Mouse (Mus musculus) kidney, adult 18-20 months (tissue): ENCODE data around the gene Mylip.

Source experiments
- DNase-seq: peaks from one replicate; pipeline ENCODE4 v3.0.0; 2021

The Mylip gene

DNA sequence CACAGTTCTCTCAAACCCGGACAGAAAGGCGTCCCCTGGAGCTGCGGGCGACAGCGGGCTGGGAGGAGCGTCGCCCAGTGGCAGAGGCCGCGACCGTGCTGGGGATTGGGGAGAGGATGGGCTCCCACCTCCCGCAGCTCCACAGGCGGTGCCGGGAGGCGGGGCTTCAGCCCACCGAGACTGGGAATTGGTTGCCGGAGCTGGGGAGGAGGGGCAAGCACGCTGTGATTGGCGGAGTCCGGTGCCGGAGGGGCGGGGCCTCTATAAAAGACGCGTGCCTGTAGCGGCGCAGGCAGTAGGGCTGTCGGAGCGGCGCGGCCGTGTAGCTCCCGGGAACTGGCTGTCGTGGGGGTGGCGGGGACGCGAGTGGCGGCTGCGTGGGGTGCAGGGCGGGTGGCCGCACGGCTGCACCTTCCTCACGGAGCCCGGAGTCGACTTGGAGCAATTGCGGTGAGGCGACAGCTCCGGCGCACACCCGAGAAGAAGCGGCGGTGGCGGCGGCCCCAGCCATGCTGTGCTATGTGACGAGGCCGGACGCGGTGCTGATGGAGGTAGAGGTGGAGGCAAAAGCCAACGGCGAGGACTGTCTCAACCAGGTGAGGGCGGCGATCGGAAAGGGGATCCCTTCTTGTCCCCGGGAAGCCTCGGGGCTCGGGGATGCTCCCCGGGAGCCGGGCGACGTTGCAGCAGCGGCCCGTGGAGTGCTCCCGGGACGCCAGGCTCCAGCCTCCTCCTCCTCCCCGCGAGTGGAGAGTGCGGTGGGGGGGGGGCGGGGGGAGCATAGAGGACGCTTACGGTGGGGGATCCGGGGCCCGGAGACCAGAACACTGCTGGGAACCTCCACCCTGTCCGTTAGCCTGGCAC, at the start of gene Mylip:
Gene Mylip, plus strand, starts transcription at position 295 of the 864 bp plus-strand sequence.
- DNase-seq: peak; percentile 98

DNA sequence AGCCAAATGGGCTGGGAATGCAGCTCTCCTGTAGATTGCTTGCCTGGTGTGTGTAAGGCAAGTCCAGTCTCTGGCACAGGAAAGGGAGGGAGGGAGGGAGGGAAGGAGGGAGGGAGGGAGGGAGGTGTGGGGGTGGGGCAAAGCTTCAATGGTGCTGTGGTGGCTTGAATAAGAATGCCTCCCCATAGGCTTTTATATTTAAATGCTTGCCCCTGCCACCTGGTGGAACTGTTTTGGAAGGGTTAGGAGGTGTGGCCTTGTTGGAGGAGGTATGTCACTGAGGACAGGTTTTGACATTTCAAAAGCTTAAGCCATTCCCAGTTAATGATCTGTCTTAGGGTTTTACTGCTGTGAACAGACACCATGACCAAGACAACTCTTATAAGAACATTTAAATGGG, 47.6 kb upstream of the Mylip start:
- DNase-seq: no peak

DNA sequence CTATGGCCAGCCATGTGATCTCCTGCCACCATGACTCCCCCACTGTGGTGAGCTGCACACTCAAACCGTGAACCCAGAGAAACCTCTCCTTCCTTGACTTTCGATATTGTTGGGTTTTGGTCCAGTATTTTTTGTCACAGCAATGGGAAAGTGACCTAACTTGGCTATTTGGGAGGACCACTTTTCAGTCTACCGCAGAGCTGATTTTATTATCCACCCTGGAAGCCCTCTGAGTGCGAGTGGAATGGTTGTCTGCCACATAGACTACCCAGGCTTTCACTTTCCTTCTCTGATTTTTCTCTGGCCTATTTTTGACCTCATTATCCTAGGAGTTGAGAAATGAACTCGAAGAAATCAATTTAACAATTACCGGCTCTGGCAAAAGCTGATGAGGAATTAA, 46.0 kb upstream of the Mylip start:
- no peak for DNase-seq

DNA sequence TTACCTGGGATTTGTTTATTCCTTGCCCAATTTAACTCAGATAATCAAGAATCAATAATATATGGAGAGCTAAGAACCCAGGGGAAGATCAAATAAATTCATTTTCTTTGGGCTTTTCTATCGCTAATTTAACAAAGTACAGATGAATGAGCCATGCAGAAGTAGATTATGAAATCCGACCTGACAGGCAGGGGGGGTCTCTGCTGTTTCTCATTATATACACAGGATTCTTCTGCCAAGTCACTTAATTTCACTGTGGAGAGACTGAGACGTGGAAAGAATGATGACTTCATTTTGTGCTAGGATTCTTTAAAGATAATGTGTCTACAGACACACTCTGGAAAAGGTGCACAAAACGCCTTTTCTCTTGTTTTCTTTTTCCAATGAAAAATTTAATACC, 45.6 kb upstream of the Mylip start:
- no peak for DNase-seq

DNA sequence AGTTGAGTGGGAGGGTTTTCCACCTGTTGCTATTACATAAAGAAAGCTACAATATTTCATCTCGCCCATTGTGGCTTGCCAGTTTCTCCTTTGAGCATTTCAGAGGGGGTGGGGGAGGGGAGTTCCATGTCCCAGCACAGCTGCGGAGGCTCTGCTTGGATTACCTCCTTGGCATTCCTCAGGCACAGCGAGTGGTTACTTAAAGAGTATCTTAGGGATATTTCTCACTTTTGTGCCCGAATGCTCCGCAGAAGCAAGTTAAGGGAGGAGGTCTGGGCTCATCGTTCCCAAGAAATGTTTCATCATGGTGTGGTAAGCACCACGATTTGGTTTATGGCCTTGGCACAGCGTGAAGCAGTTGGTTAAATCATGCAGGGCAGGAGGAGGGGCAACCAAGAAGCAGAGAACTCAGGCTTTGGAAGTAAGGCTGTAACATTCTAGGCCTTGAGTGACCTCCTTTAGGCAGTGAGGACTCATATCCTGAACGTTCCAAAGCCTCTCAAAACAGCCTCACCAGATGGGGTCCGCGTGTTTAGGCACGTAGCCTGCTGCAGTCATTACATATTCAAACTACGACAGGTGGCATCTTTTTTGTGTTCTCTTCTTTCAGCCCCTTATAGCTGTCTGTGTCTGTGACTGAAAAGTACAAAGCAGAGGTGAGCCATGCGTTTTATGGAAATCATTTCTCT, 43.9 kb upstream of the Mylip start:
- peak; percentile 37 for DNase-seq

DNA sequence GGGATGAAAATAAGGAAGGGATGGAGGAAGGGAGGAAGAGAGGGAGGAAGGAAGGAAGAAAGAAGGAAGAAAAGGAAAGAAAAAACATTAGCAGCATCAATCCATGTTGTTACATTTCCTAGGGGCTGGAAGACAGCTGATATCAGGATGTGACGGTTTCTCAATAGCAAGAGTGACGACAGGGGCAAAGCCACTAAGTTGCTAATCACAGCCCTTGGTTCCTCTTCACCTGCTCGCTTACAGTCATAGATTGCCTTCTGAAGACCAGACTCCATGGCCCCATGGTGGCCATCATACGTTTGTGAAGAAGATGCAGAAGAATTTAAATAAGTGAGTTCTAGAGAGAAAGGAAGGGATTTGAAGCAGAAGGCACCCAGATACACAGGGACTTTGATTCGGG, 38.1 kb upstream of the Mylip start:
- DNase-seq: no peak

DNA sequence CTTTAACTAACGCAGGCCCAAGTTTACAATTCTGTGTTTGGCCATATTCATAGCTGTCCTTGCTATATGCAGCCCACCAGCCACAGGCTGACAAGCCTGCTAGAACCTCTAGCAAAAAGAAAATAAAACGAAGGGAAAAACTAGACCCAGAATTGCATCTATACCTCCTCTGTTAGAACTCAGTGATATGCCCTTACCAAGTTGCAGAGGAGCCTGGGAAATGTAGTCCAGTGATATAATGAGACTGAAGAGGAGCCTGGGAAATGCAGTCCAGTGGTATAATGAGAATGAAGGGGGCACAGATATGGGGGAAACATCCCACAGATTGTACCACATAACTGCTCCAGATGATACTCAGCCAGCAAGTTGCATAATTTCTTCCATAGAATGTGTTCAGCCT, 34.7 kb upstream of the Mylip start:
- no peak for DNase-seq

DNA sequence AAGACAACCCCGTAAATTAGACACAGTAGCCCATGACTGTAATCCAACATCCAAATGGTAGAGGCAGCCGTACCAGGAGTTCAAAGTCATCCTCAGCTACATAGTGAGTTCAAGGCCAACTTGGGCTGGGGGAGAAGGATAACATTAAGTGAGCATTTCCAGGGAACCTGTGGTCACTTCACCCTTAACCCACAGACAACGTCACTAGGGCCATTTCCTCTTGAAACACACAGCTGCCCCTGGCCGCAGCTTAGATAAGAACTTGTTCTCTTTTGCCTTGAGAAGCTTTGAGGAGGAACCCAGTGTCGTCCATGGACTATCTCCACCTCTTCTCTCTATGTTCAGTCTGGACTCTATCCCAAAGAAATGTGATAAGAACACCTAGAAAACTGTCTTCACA, 31.3 kb upstream of the Mylip start:
- no peak for DNase-seq

DNA sequence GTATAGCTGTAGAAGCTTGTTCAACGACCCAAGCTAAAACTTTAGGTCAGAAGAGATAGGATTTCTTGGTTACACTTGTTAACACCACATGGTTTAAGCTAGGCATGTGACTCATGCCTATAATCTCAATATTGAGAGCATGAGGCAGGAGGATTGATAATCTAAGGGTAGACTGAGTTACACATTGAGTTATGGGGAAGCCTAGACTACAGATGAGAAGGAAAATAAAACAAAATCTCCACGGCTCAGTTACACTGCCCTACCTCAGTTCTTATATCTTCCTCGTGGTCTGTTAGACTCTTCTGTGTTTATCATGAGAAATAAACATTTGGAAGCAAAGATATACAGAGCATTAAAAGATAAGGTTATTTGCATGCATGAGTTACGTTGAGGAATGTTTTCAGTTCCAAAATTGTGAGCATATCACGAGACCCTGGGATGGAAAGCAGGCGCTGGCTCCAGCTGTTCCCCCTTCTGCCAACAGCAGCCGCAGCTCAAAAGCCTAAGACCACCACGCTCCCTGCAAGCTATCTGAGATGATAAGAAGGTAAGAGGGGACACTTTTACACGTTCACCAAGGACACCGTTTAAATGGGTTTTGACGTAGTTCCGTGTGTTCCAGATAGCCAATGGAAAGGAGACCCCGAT, 30.7 kb upstream of the Mylip start:
- no peak for DNase-seq

DNA sequence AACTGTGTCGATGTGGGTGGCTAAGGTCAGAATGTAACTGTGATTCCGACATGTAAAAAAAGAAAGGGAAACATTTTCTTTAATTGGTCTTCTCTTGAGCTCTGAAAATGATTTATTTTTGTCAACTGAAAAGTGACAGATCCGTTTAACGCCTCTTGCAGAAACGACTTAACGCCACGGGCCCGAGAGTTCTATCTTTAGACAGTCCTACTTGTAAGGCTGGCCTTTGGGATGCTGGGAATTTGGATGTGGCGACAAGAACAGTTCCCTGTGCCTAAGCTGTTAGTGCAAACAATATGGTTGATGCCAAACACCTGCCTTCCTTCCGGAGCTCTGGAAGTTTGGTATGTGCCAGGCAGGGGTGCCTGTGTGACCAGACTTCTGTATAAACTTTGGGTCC, 23.8 kb upstream of the Mylip start:
- no peak for DNase-seq

DNA sequence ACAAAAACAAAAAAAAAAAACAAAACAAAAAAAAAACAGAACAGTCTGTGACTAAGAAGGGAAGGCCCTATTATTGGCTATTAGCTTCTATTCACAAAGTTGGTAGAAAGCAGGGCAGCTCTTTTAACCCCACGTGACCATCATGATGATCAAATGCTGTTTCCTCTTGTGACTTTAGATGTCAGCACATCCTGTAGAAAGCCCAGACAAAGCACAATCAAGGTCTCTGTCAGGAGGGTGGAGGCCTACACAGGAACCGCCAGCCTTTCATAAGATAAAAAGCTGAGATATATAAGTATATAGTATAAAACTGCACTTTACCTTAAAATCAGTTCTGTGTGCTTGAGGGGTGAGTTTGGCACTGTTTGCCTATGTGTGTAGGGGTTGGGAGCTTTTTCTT, 17.9 kb upstream of the Mylip start:
- DNase-seq: no peak

DNA sequence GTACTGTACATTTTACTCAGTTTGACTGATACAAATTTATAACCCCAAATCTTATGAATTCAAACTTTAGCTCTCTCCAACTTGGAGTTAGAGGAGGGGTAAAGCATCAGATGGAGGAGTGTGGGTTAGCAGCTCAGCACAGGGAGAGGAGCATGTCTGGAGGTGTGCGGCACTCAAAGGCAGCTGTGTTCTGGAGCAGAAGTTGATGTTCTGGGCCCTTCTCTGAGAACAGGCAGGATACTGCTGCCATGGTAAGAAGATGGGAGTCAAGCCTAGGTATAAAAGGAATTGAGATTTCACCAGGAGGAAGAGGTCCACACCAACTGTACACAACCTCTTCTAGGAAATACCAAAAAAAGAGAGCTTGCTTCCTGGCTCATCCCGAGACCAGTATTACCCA, 17.1 kb upstream of the Mylip start:
- DNase-seq: no peak

DNA sequence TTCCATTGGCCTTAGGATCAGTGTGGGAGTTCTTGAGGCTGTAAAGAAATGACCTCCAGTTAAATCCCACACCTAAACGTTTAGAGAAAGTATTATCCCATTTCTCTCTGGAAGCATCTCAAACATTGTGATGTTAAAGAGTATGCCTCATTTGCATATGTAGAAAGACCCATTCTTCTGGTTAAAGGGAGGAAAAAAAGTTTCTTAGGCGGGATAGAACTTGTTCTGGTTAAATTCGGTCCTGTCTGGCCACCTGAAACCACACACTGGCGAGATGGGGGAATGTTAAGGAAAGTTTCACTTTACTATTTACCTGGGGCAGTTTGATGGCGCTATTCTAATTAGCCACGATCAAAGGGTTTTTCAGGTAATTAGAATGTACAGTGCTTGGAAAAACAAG, 14.7 kb upstream of the Mylip start:
- DNase-seq: no peak

DNA sequence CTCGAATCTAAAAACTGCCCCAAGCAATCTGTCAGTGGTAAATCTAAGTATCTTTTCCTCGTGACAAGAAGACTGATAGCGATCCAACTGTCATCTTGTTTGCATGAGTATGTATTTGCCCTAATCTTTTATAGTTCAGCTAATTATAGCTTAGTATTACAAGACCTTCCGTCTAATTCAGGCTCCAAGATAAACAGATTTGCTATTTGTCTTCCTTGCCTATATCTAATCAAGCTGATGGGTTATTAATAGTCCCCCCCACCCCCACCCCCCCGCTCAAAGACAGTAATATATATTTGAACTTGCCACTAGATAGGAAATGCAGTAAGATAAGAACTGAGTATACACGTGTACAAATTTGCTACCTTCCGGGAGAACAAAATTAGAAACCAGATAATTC, 7.3 kb upstream of the Mylip start:
- no peak for DNase-seq

DNA sequence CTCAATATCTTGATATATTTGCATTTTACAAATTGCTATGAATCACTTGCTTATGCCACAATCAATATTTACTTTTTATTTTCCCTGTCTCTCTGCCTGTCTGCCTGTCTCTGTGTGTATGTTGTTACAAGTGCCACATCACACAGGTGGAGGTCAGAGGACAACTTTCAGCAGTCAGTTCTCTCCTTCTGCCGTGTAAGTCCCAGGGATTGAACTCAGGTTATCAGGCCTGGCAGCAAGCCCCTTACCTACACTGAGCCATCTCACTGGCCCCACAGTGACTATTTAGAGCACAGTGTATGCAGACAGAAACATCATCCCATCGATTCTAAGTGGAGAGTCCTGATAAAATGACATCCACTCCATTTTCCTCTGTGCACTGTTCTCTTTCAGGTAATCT, 4.9 kb upstream of the Mylip start:
- no peak for DNase-seq

DNA sequence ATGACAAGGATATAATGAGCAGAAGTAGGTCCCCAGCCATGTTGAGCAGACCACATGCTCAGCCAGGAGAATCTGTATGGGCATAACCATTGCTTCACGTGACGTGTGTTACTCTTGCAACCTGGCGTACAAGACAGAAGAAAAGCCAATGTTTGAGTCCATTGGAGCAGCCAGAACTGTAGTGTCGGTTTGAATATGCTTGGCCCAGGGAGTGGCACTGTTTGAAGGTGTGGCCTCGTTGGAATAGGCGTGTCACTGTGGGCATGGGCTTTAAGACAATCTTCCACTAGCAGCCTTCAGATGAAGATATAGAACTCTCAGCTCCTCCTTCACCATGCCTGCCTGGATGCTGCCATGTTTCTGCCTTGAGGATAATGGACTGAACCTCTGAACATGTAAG, 4.0 kb upstream of the Mylip start:
- no peak for DNase-seq

DNA sequence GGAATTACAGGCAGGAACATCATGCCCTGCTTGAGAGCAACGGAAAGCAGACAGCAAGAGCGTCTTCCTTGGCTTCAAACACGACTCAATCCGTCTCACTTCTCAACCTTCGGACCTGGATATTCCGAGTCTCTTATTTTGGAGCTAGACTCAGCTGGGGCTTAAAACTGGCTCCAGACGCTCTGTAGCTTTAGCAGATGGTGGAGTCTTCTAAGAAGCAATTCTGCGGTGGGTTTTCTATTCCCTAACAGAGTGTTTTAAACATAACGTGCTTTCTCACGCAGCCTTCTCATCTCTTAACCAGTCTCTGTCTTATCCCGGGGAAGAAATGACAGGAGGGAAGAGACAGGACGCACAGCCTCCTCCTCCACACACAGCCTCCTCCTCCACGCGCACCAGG, 3.3 kb upstream of the Mylip start:
- no peak for DNase-seq

DNA sequence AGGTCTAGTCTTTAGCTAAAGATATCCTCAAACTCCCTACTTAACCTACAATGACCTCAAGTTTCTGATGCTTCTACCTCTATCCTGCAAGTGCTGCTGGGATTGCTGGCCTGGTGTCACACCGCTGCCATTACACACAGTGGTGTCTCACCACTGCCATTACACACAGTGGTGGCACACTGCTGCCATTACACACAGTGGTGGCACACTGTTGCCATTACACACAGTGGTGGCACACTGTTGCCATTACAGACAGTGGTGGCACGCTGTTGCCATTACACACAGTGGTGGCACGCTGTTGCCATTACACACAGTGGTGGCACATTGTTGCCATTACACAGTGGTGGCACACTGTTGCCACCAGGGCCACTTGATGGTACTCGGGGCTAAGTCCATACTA, 2.3 kb upstream of the Mylip start:
- DNase-seq: no peak

DNA sequence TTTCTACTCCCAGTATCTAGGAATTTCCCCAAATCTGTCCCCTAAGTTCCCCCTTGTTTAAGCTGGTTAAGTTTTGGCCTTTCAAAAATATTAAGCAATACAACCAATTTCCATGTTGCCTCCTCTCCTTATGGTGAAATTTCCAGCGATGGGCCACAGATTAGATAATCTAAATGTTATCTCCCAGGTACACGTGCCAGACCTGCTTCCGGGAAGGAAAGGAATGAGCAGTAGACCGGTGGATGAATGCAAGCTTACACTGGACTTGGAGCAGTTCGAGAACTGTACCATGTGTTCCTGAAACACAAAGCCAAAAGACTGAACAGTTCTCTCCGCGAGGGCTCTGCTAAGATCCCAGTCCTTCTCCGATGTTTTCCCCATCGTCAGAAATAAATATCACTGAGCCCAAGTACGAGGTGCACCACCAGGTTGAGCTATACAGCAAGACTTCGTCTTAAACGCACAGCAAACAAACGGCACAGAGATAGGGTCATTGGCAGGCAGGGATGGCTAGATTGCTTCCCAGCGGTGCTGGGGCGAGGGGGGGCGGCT, 1.2 kb upstream of the Mylip start:
- DNase-seq: no peak

DNA sequence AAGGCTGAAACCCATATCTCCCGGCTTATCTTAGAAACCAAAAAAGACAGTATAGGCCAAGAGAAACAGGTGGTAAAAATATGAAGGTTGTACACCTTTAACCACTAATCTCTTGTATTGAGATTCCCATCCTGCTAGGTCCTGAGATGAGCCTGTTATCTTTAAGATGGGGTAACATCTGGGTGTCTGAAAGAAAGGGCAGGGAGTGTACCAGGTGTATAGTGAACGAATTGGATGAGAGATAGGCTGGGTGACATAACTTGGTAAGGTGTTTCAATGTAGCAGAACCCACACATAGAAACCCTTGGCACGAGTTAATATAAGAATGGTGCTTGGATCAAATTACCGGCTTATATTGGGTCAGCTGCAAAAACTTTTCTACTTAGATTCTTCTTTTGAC, 653 bp upstream of the Mylip start:
- DNase-seq: no peak

DNA sequence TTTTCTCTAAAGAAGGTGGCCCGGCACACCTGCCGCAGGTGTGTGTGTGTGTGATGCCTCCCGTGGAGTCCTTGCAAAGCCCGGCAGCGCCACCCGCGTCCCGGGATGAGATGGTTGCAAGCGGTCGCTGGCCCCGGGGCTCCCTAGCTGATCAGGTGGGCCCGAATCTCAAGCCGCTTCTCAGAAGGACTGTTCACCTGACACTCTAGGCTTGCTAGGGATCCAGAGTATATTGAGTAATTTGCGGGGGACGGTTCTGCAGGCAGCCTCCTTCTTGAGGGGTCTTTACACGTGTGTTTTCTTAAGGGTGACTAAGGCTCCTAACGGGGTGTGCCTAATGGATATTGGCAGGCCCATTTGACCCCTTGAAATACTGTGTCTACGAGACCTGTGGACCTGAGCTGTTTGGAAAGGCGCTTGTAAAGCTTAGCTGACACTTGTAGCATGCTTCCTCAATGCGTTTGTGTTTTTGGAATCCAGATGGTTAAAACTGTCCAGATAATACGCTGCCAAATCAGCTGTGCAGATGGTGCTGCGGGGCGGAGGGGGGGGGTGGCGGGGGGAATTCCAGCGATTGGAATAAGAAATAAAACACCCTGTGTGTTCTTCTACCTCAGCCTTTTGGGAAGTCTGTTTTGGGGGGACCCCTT, 895 bp downstream of the Mylip start:
- DNase-seq: peak; percentile 72

DNA sequence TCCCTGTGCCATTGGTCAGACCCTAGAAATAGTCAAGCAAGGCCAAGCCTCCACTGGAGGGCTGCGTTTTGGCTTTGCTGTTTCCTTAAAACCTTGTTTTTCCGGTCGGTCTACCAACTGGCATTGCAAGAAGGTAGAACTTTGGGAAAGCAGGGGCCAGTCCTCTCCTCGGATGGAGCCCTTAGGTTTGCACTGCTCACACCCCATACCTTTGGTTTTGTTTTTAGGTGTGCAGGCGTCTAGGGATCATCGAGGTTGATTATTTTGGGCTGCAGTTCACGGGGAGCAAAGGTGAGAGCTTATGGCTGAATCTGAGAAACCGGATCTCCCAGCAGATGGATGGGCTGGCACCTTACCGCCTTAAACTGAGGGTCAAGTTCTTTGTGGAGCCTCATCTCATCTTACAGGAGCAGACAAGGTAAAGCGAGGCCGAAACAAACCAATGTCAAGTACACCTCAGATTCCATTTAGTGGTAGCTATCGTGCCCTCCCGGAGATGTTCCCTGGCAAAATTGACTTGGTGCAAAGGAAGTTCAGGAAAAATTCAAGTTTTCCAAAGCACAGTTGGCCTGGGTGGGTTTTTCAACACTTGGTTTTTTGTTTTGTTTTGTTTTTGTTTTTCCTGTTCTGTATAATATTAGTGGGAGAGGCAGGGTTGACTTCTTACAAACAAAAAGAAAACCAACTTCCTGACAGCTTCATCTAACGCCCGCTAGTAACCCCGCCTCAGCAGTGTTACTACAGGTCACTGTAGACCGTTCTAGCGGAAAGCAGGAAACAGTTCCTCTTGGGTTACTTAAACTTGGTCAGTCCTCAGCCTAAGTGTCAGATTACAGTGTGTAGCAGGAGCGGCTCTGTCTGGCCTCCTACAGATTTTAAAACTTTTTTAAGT, 1.7 kb downstream of the Mylip start:
- peak; percentile 59 for DNase-seq
